Mouse (Mus musculus) stomach, postnatal 0 days (tissue): Measurements from ENCODE around the gene C2cd3.

Experiments used
- CTCF ChIP-seq: IDR thresholded peaks from 2 replicates; pipeline ENCODE4 v1.5.1; 2016; ENCODE audit warnings: antibody characterized with exemption, low read depth, mild to moderate bottlenecking, moderate library complexity
- EP300 ChIP-seq: optimal IDR thresholded peaks from 2 replicates; pipeline ENCODE3; 2016; ENCODE audit warnings: antibody characterized with exemption

- TF ChIP-seq CTCF (no peak), EP300 (no peak)
These were observed 112.5 kb downstream of the C2cd3 start for GRCm38 (mm10) chr7:100484493-100484892.
